Mouse (Mus musculus): ENCODE data around the gene Fam71d.

- TF ChIP-seq CTCF (IDR thresholded peaks at IDR 0.05; ENCODE audit: extremely low read depth, insufficient read length, insufficient replicate concordance, low read depth, low read length) (no peak), POLR2A (IDR thresholded peaks at IDR 0.05; ENCODE audit: low read depth, low read length) (no peak)
Observed at GRCm38 (mm10) chr12:78643691-78644090, 47.6 kb upstream of the Fam71d start.

Data from small intestine, adult 2 months (tissue).